Mouse (Mus musculus) embryonic fibroblast, embryonic 13.5 days (primary cell): ENCODE data around the gene Vmn2r19.

Experiments used
- CTCF ChIP-seq: IDR thresholded peaks from 2 replicates; pipeline ENCODE4 v1.5.1; 2011; ENCODE audit warnings: mild to moderate bottlenecking, control low read depth, low read length, moderate library complexity, borderline replicate concordance; ENCODE audit not compliant: insufficient read depth
- POLR2A ChIP-seq: IDR thresholded peaks from 2 replicates; pipeline ENCODE4 v1.6.1; 2011; ENCODE audit warnings: low read depth, mild to moderate bottlenecking, control low read depth, low read length, moderate library complexity

DNA sequence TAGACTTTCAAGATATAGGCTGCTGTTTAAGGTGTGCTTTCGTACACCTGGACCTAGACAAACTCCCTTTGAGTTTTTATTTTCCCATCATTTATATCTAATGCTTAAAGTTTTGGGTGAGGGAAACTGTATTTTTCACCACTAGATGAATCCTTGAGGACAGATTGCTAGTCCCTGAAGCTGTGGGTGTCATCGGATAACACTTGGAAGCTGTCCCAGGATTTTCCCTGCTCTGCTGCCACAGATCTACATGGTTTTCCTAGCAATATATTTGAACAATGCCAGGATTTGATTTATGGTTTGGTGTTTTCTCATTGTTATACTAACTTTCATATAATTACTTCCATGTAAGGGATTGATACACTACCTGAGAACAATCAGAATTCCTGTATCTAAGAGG lies 28.7 kb upstream of the Vmn2r19 start:
- TF ChIP-seq POLR2A (no peak), CTCF (no peak)
